Mouse (Mus musculus) MEL (cell line): ENCODE data around the gene Top3b.
"Not testable (repeated sequence)": the region's sequence is repeated elsewhere in the genome, so short reads cannot be mapped to it uniquely, and the experiment has no call there.

Experiments
- CHD2 ChIP-seq: IDR thresholded peaks from 2 replicates; pipeline ENCODE4 v1.6.1; 2011; ENCODE audit warnings: low read length, improper control_type of control experiment
- CTCF ChIP-seq, 3 experiments: IDR thresholded peaks in 2 of 3; conservative IDR thresholded peaks in 1 of 3; 2 replicates each; pipeline ENCODE4 v1.5.1; 2011 to 2012; ENCODE audit warnings: low read length in 3 of 3, low read depth in 2 of 3, mild to moderate bottlenecking in 2 of 3, improper control_type of control experiment in 1 of 3, inconsistent platforms in 1 of 3, mixed read lengths in 1 of 3, moderate library complexity in 1 of 3; ENCODE audit not compliant: control insufficient read depth in 1 of 3, insufficient read depth in 1 of 3, poor library complexity in 1 of 3, severe bottlenecking in 1 of 3
- EP300 ChIP-seq, 2 experiments: IDR thresholded peaks; 2 replicates each; pipeline ENCODE4 v1.6.1; 2011; ENCODE audit warnings: improper control_type of control experiment in 2 of 2, low read length in 2 of 2, low read depth in 1 of 2, mild to moderate bottlenecking in 1 of 2
- ETS1 ChIP-seq: IDR thresholded peaks from 2 replicates; pipeline ENCODE4 v1.6.1; 2012; ENCODE audit warnings: low read depth, mild to moderate bottlenecking, inconsistent platforms, low read length, improper control_type of control experiment, moderate library complexity
- MEF2A ChIP-seq: IDR thresholded peaks from 2 replicates; pipeline ENCODE4 v1.6.1; 2014; ENCODE audit warnings: low read depth, mild to moderate bottlenecking, inconsistent platforms, low read length, improper control_type of control experiment; ENCODE audit not compliant: poor library complexity, insufficient replicate concordance, severe bottlenecking; ENCODE audit errors: extremely low read depth
- POLR2A ChIP-seq, 2 experiments: IDR thresholded peaks; 2 replicates each; pipeline ENCODE4 v1.6.1; 2011 to 2012; ENCODE audit warnings: low read length in 2 of 2, mild to moderate bottlenecking in 2 of 2, control low read depth in 1 of 2, improper control_type of control experiment in 1 of 2, low read depth in 1 of 2, moderate library complexity in 1 of 2; ENCODE audit not compliant: control insufficient read depth in 1 of 2, insufficient read depth in 1 of 2, poor library complexity in 1 of 2
- POLR2AphosphoS2 ChIP-seq: IDR thresholded peaks from 2 replicates; pipeline ENCODE4 v1.6.1; 2011; ENCODE audit warnings: low read length, improper control_type of control experiment
- TBP ChIP-seq: IDR thresholded peaks from 2 replicates; pipeline ENCODE4 v1.8.0; 2011; ENCODE audit warnings: low read depth, low read length, improper control_type of control experiment
- ZNF384 ChIP-seq: IDR thresholded peaks from 2 replicates; pipeline ENCODE4 v1.6.1; 2012; ENCODE audit warnings: low read depth, mild to moderate bottlenecking, inconsistent platforms, low read length, improper control_type of control experiment

DNA sequence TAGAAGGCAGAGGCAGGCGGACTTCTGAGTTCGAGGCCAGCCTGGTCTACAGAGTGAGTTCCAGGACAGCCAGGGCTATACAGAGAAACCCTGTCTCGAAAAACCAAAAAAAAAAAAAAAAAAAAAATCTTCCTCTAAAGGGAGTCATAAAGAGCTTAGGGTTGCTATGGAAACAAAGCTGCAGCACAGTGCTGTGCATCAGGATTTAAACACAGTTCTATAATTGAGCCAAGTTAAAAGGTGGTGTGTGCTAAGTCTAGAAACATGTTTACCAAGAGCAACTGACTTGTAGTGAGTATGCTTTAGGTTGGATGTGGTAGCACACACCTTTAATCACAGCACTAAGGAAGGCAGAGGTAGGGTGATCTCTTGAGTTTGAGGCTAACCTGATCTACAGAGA, 58.4 kb downstream of the Top3b start:
- 0 out of 2 replicates have a peak, but pooled peaks have one; percentile 11 for TF ChIP-seq ZNF384
- not testable (repeated sequence) for TF ChIP-seq EP300 (IDR thresholded peaks at IDR 0.05; ENCODE audit: low read depth in 1 of 2, low read length in 2 of 2); CTCF (IDR thresholded peaks at IDR 0.05 in 2 of 3, conservative IDR thresholded peaks at IDR 0.05 in 1 of 3; ENCODE audit: control insufficient read depth in 1 of 3, insufficient read depth in 1 of 3, low read depth in 2 of 3, low read length in 3 of 3, poor library complexity in 1 of 3, severe bottlenecking in 1 of 3); POLR2AphosphoS2; ETS1; TBP; POLR2A (IDR thresholded peaks at IDR 0.05; ENCODE audit: control insufficient read depth in 1 of 2, insufficient read depth in 1 of 2, low read depth in 1 of 2, low read length in 2 of 2, poor library complexity in 1 of 2); CHD2; MEF2A
